Comparison of ENCODE assay signal across 18 mouse cellular contexts in the genomic region with DNA sequence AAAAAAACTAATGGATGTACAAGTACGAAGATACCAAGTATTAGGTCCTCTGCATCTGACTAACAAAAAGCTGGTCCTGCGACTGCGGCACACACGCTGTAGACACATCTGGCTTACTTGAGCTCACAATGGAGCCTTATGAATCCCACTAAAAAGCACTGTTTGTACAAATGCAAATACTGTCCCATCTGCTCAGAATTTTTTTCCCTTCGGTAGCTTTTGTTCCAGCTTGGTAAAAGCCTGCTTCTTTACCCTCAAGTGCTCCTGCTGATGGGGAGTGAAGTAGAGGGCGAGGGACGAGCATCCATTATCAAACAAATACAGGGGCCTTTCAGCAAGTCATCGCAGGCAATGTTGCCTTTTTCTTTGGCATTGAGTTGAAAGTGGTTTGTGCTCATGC. TPM values are rescaled to one million over a fixed set of nuclear protein-coding genes. Genes with fewer than 3 reads are reported as not detected.
DNase-seq lines count a peak whose midpoint lies in the region; ATAC-seq and TF ChIP-seq lines count a peak whose summit lies in the region.
"Had no signal": no experiment of that assay in that cellular context is flagged by ENCODE, and none has a peak within 500 bp of the region (broad histone marks: within the 10 kb centered on the region; RNA-seq: fewer than 3 reads in every experiment).

No protein-coding gene starts in this region.

- no peaks in the 10 kb centered on the region for H3K9me3 ChIP-seq in hindbrain, embryonic 10.5 days
- no peaks in the 10 kb centered on the region for H3K9me3 ChIP-seq in hindbrain, embryonic 14.5 days (ENCODE audit: control insufficient read depth, low read length)
- H3K9me3 ChIP-seq in MEL (replicated peaks; ENCODE audit: insufficient read depth, low read length) = no peaks in the 10 kb centered on the region
- H3K9me3 ChIP-seq: intestine, embryonic 15.5 days; stomach, embryonic 15.5 days had no signal

- H3K27me3 ChIP-seq in hindbrain, embryonic 10.5 days (ENCODE audit: insufficient read depth, poor library complexity, severe bottlenecking) = no peaks in the 10 kb centered on the region
- H3K27me3 ChIP-seq in hindbrain, embryonic 14.5 days (ENCODE audit: control insufficient read depth, insufficient read depth, low read length) = no peaks in the 10 kb centered on the region
- no peaks in the 10 kb centered on the region for H3K27me3 ChIP-seq in MEL (ENCODE audit: control insufficient read depth in 1 of 2, insufficient read depth in 2 of 2, low read length in 2 of 2)
- H3K27me3 ChIP-seq: intestine, embryonic 15.5 days; megakaryocyte, embryonic 14.5 days; stomach, embryonic 15.5 days had no signal

- no peak for TF ChIP-seq POLR2A in MEL (IDR thresholded peaks at IDR 0.05; ENCODE audit: control insufficient read depth in 1 of 2, insufficient read depth in 1 of 2, low read depth in 1 of 2, low read length in 2 of 2, poor library complexity in 1 of 2)

- no peaks in the 10 kb centered on the region for H3K36me3 ChIP-seq in hindbrain, embryonic 10.5 days
- no peaks in the 10 kb centered on the region for H3K36me3 ChIP-seq in hindbrain, embryonic 14.5 days (replicated peaks; ENCODE audit: control insufficient read depth, insufficient read depth)
- peaks cover 0 to 27% of the 10 kb centered on the region in 2 experiments; a peak in 2 of 4 replicates for H3K36me3 ChIP-seq in MEL (ENCODE audit: control insufficient read depth in 1 of 2, insufficient read depth in 2 of 2, low read length in 2 of 2)
- H3K36me3 ChIP-seq: intestine, embryonic 15.5 days; stomach, embryonic 15.5 days had no signal

- WGBS in hindbrain, embryonic 10.5 days = 61% methylated on average over 8 of the region's 8 CpGs
- 37% methylated on average over 8 of the region's 8 CpGs for WGBS in hindbrain, embryonic 14.5 days

- H3K4me1 ChIP-seq in hindbrain, embryonic 10.5 days (replicated peaks) = peaks cover 8% of the 10 kb centered on the region; the same call in 1 of the 2 replicates
- peaks cover 4% of the 10 kb centered on the region; the same call in 1 of the 2 replicates for H3K4me1 ChIP-seq in hindbrain, embryonic 14.5 days (replicated peaks; ENCODE audit: control insufficient read depth, insufficient read depth, low read length)
- peaks cover 18 to 30% of the 10 kb centered on the region in 2 experiments for H3K4me1 ChIP-seq in MEL (ENCODE audit: control insufficient read depth in 1 of 2, insufficient read depth in 2 of 2, low read length in 2 of 2)
- H3K4me1 ChIP-seq: intestine, embryonic 15.5 days; megakaryocyte, embryonic 14.5 days; stomach, embryonic 15.5 days had no signal

- H3K4me3 ChIP-seq in hindbrain, embryonic 10.5 days = no peak overlapping the region
- H3K4me3 ChIP-seq in hindbrain, embryonic 14.5 days (replicated peaks; ENCODE audit: low read length) = no peak overlapping the region
- H3K4me3 ChIP-seq in MEL (ENCODE audit: control insufficient read depth in 1 of 2, insufficient read depth in 1 of 2, low read depth in 2 of 2, low read length in 2 of 2) = peak overlapping the region; percentile 57
- H3K4me3 ChIP-seq: intestine, embryonic 15.5 days; megakaryocyte, embryonic 14.5 days; stomach, embryonic 15.5 days had no signal

- no peak for TF ChIP-seq RAD21 in MEL (IDR thresholded peaks at IDR 0.05; ENCODE audit: low read depth, low read length)

- peak overlapping the region; percentile 50 for H3K27ac ChIP-seq in hindbrain, embryonic 10.5 days
- no peak overlapping the region for H3K27ac ChIP-seq in hindbrain, embryonic 14.5 days
- peak overlapping the region; percentile 94 for H3K27ac ChIP-seq in MEL (ENCODE audit: control insufficient read depth, low read depth, low read length)
- H3K27ac ChIP-seq: intestine, embryonic 15.5 days; stomach, embryonic 15.5 days had no signal

- no peak for TF ChIP-seq EP300 in MEL (IDR thresholded peaks at IDR 0.05; ENCODE audit: low read depth in 1 of 2, low read length in 2 of 2)

- H3K79me2 ChIP-seq in MEL (ENCODE audit: control insufficient read depth, insufficient read depth, low read length, poor library complexity) = no peaks in the 10 kb centered on the region; the same call in 1 of the 2 replicates

- no peak overlapping the region for H3K9ac ChIP-seq in hindbrain, embryonic 14.5 days
- peak overlapping the region; percentile 60 for H3K9ac ChIP-seq in MEL (ENCODE audit: control insufficient read depth, low read depth, low read length, poor library complexity, severe bottlenecking)
- H3K9ac ChIP-seq: intestine, embryonic 15.5 days; lung, embryonic 14.5 days; stomach, embryonic 15.5 days had no signal

- H3K4me2 ChIP-seq in hindbrain, embryonic 14.5 days (replicated peaks) = no peak overlapping the region
- H3K4me2 ChIP-seq: heart, embryonic 11.5 days; intestine, embryonic 15.5 days; lung, embryonic 14.5 days; stomach, embryonic 15.5 days had no signal

- no peak for DNase-seq in hindbrain, embryonic 10.5 days (ENCODE audit: low spot score)
- no peak for DNase-seq in hindbrain, embryonic 14.5 days (ENCODE audit: low spot score)
- peak; percentile 36 for DNase-seq in ES-CJ7 (ENCODE audit: low read depth, low spot score)
- DNase-seq in MEL (ENCODE audit: low read depth, low spot score) = no peak
- DNase-seq in layer of hippocampus, adult 9-10 months (ENCODE audit: low spot score) = peak; percentile 26
- no peak for DNase-seq in gastrocnemius, postnatal 10 days
- no peak for DNase-seq in kidney, postnatal 4 days
- DNase-seq: cerebellum, adult 11 months; gastrocnemius, postnatal 25 days; heart, postnatal 36 days; kidney, postnatal 14 days; lung, embryonic 14.5 days; thymus, postnatal 25 days had no signal

- TF ChIP-seq CTCF in MEL (IDR thresholded peaks at IDR 0.05 in 2 of 3, conservative IDR thresholded peaks at IDR 0.05 in 1 of 3; ENCODE audit: control insufficient read depth in 1 of 3, insufficient read depth in 1 of 3, low read depth in 2 of 3, low read length in 3 of 3, poor library complexity in 1 of 3, severe bottlenecking in 1 of 3) = no peak

- no peak for ATAC-seq in hindbrain, embryonic 14.5 days (ENCODE audit: low FRiP score)
- ATAC-seq: intestine, embryonic 15.5 days had no signal

TF ChIP-seq in MEL, 35 proteins besides CTCF, POLR2A, EP300 and RAD21:
- TF ChIP-seq POLR2AphosphoS5 (IDR thresholded peaks at IDR 0.05; ENCODE audit: borderline replicate concordance, low read depth, low read length) (no peak), USF2 (IDR thresholded peaks at IDR 0.05; ENCODE audit: borderline replicate concordance in 1 of 2, insufficient read depth in 1 of 2, low read depth in 1 of 2, low read length in 2 of 2) (no peak), RCOR1 (IDR thresholded peaks at IDR 0.05; ENCODE audit: low read depth, low read length) (no peak), NRF1 (IDR thresholded peaks at IDR 0.05; ENCODE audit: insufficient read depth, low read depth, low read length, poor library complexity, severe bottlenecking) (no peak), SMC3 (IDR thresholded peaks at IDR 0.05; ENCODE audit: low read depth, low read length) (no peak), ZMIZ1 (IDR thresholded peaks at IDR 0.05; ENCODE audit: low read depth, low read length) (no peak), POLR2AphosphoS2 (IDR thresholded peaks at IDR 0.05; ENCODE audit: low read length) (no peak), TAL1 (IDR thresholded peaks at IDR 0.05; ENCODE audit: low read length) (no peak), MAX (IDR thresholded peaks at IDR 0.05; ENCODE audit: low read length) (no peak), ELF1 (IDR thresholded peaks at IDR 0.05; ENCODE audit: low read depth, low read length) (no peak), ZKSCAN1 (IDR thresholded peaks at IDR 0.05; ENCODE audit: low read depth, low read length) (no peak), KAT2A (conservative IDR thresholded peaks at IDR 0.05; ENCODE audit: low read depth, low read length) (no peak), TBP (IDR thresholded peaks at IDR 0.05; ENCODE audit: low read depth, low read length) (no peak), MYC (IDR thresholded peaks at IDR 0.05; ENCODE audit: low read depth, low read length) (no peak), BHLHE40 (IDR thresholded peaks at IDR 0.05; ENCODE audit: borderline replicate concordance, low read depth, low read length) (no peak)

RNA-seq across cellular contexts. Expression of a gene that starts 29.3 kb away (rescaled TPM):
- 6.8 and 8.3 TPM in 2 replicates for polyA plus RNA-seq in hindbrain, embryonic 10.5 days (2016; fragmentation: Nextera tagmentation; extraction: Ambion mirVana)
- 16.4 and 17.6 TPM in 2 replicates for polyA plus RNA-seq in hindbrain, embryonic 14.5 days (2014; fragmentation: Nextera tagmentation; extraction: Ambion mirVana)
- total RNA-seq in MEL (2012; rRNA removed) = 0.96 and 1.2 TPM in 2 replicates
- polyA plus RNA-seq in MEL (2012; ENCODE audit: insufficient read depth in 1 of 2, insufficient read length in 2 of 2, low read depth in 1 of 2, low replicate concordance in 2 of 2, missing spikeins in 1 of 2) = 1 to 10 TPM in 1 of 2 experiments, not detected in 1; 6.1 TPM
- total RNA-seq in gastrocnemius, postnatal 10 days (2021) = under 1 TPM; 0.21 to 0.68 TPM
- total RNA-seq: gastrocnemius, postnatal 25 days had no signal
- polyA plus RNA-seq: small intestine, adult 2 months had no signal

Comparison
In these comparisons a context has a peak if more than half of its experiments do, and no peak if none do; other contexts are left out.
1. DNase-seq: peak in ES-CJ7 (single experiment) and layer of hippocampus, adult 9-10 months (single experiment); none in hindbrain, embryonic 10.5 days (single experiment), hindbrain, embryonic 14.5 days (single experiment), MEL (single experiment), gastrocnemius, postnatal 10 days (single experiment) and kidney, postnatal 4 days (0 of 2).
2. H3K4me3 ChIP-seq: peak in MEL (2 of 2); none in hindbrain, embryonic 10.5 days (single experiment) and hindbrain, embryonic 14.5 days (single experiment).